ENCODE assay signal across 8 mouse cellular contexts in genomic region chr5:36835933-36836332, GRCm38 (mm10). TPM values are rescaled to one million over a fixed set of nuclear protein-coding genes. Genes with fewer than 3 reads are reported as not detected.
DNase-seq lines count a peak whose midpoint lies in the region; ATAC-seq and TF ChIP-seq lines count a peak whose summit lies in the region.
"Had no signal": no experiment of that assay in that cellular context is flagged by ENCODE, and none has a peak within 500 bp of the region (broad histone marks: within the 10 kb centered on the region; RNA-seq: fewer than 3 reads in every experiment).

No protein-coding gene starts in this region.

- TF ChIP-seq RAD21 in MEL (IDR thresholded peaks at IDR 0.05; ENCODE audit: low read depth, low read length), result peak; percentile 68

- peak; percentile 98 to 99 (median 99) for TF ChIP-seq CTCF in MEL (IDR thresholded peaks at IDR 0.05 in 2 of 3, conservative IDR thresholded peaks at IDR 0.05 in 1 of 3; ENCODE audit: control insufficient read depth in 1 of 3, insufficient read depth in 1 of 3, low read depth in 2 of 3, low read length in 3 of 3, poor library complexity in 1 of 3, severe bottlenecking in 1 of 3)
- TF ChIP-seq CTCF in cerebellum, adult 2 months (IDR thresholded peaks at IDR 0.05; ENCODE audit: borderline replicate concordance, insufficient read depth, low read depth, low read length), result peak; percentile 99

- no peak for TF ChIP-seq POLR2A in MEL (IDR thresholded peaks at IDR 0.05; ENCODE audit: control insufficient read depth in 1 of 2, insufficient read depth in 1 of 2, low read depth in 1 of 2, low read length in 2 of 2, poor library complexity in 1 of 2)
- no peak for TF ChIP-seq POLR2A in cerebellum, adult 2 months (IDR thresholded peaks at IDR 0.05; ENCODE audit: borderline replicate concordance, insufficient read depth, low read length)

- H3K36me3 ChIP-seq in MEL (ENCODE audit: control insufficient read depth in 1 of 2, insufficient read depth in 2 of 2, low read length in 2 of 2), result no peaks in the 10 kb centered on the region
- H3K36me3 ChIP-seq: limb, embryonic 15.5 days had no signal

- H3K27me3 ChIP-seq in MEL (ENCODE audit: control insufficient read depth in 1 of 2, insufficient read depth in 2 of 2, low read length in 2 of 2), result no peaks in the 10 kb centered on the region
- no peaks in the 10 kb centered on the region for H3K27me3 ChIP-seq in cerebellum, adult 2 months (ENCODE audit: control insufficient read depth, insufficient read depth, low read length)
- H3K27me3 ChIP-seq: limb, embryonic 15.5 days had no signal

- H3K27ac ChIP-seq in MEL (ENCODE audit: control insufficient read depth, low read depth, low read length), result no peak overlapping the region
- no peak overlapping the region for H3K27ac ChIP-seq in cerebellum, adult 2 months (ENCODE audit: insufficient read depth, low read length)
- H3K27ac ChIP-seq: limb, embryonic 15.5 days had no signal

- 1% methylated on average over 6 of the region's 6 CpGs for WGBS in cerebellum, adult 2 months

- no peaks in the 10 kb centered on the region for H3K9me3 ChIP-seq in MEL (replicated peaks; ENCODE audit: insufficient read depth, low read length)
- H3K9me3 ChIP-seq: limb, embryonic 15.5 days had no signal

- no peak overlapping the region for H3K4me3 ChIP-seq in MEL (ENCODE audit: control insufficient read depth in 1 of 2, insufficient read depth in 1 of 2, low read depth in 2 of 2, low read length in 2 of 2)
- H3K4me3 ChIP-seq in cerebellum, adult 2 months (replicated peaks; ENCODE audit: insufficient read depth, low read depth, low read length), result no peak overlapping the region
- H3K4me3 ChIP-seq: limb, embryonic 15.5 days had no signal

- no peaks in the 10 kb centered on the region for H3K79me2 ChIP-seq in MEL (ENCODE audit: control insufficient read depth, insufficient read depth, low read length, poor library complexity)

- ATAC-seq in frontal cortex, adult (ENCODE audit: low TSS enrichment), result peak; percentile 74
- peak; percentile 96 for ATAC-seq in megakaryocyte progenitor cell, adult 5-6 weeks (replicated peaks; ENCODE audit: poor library complexity)

- no peak for TF ChIP-seq EP300 in MEL (IDR thresholded peaks at IDR 0.05; ENCODE audit: low read depth in 1 of 2, low read length in 2 of 2)

- H3K9ac ChIP-seq in MEL (ENCODE audit: control insufficient read depth, low read depth, low read length, poor library complexity, severe bottlenecking), result no peak overlapping the region
- H3K9ac ChIP-seq: limb, embryonic 15.5 days had no signal

- H3K4me1 ChIP-seq in MEL (ENCODE audit: control insufficient read depth in 1 of 2, insufficient read depth in 2 of 2, low read length in 2 of 2), result peaks cover 0 to under 1% of the 10 kb centered on the region in 2 experiments; a peak in 1 of 4 replicates
- H3K4me1 ChIP-seq in cerebellum, adult 2 months (ENCODE audit: control insufficient read depth, insufficient read depth, low read length), result peaks cover 18% of the 10 kb centered on the region
- H3K4me1 ChIP-seq: limb, embryonic 15.5 days had no signal

- peak; percentile 83 for DNase-seq in CD4-positive, CD25-positive, alpha-beta regulatory T cell, adult 2 months (ENCODE audit: low read depth, low spot score)
- peak; percentile 85 for DNase-seq in MEL (ENCODE audit: low read depth, low spot score)
- peak; percentile 81 to 87 for DNase-seq in cerebellum, adult 2 months
- DNase-seq in layer of hippocampus, postnatal 10 days (ENCODE audit: low spot score in 2 of 2), result peak; percentile 84 to 85
- peak; percentile 88 to 90 for DNase-seq in right cerebral cortex, postnatal 10 days (ENCODE audit: low spot score in 2 of 2)

TF ChIP-seq in MEL, 35 proteins besides CTCF, POLR2A, EP300 and RAD21:
- TF ChIP-seq TBP (IDR thresholded peaks at IDR 0.05; ENCODE audit: low read depth, low read length) (0 out of 2 replicates have a peak, but pooled peaks have one; percentile 37), HCFC1 (IDR thresholded peaks at IDR 0.05; ENCODE audit: low read depth, low read length) (peak; percentile 61), MAX (IDR thresholded peaks at IDR 0.05; ENCODE audit: low read length) (peak; percentile 26), SIN3A (IDR thresholded peaks at IDR 0.05; ENCODE audit: low read length) (peak; percentile 98), CHD1 (IDR thresholded peaks at IDR 0.05; ENCODE audit: low read depth, low read length) (no peak), MYB (IDR thresholded peaks at IDR 0.05; ENCODE audit: low read depth, low read length) (no peak), MXI1 (IDR thresholded peaks at IDR 0.05; ENCODE audit: low read depth, low read length) (peak; percentile 83), SMC3 (IDR thresholded peaks at IDR 0.05; ENCODE audit: low read depth, low read length) (peak; percentile 90), ZC3H11A (IDR thresholded peaks at IDR 0.05; ENCODE audit: low read depth, low read length) (peak; percentile 42; the same call in 1 of the 2 replicates)

RNA-seq across cellular contexts. Expression of gene Man2b2, which starts 5.5 kb away (rescaled TPM):
- total RNA-seq in MEL (2012; rRNA removed), result 9.3 and 11.4 TPM in 2 replicates
- 10 to 100 TPM in 1 of 2 experiments, not detected in 1; 37.1 TPM for polyA plus RNA-seq in MEL (2012; ENCODE audit: insufficient read depth in 1 of 2, insufficient read length in 2 of 2, low read depth in 1 of 2, low replicate concordance in 2 of 2, missing spikeins in 1 of 2)
- polyA plus RNA-seq in cerebellum, adult 2 months (2012; rRNA removed), result 29.2 and 30.1 TPM in 2 replicates
- 10 to 100 TPM; 17.0 to 18.6 TPM for total RNA-seq in layer of hippocampus, postnatal 10 days (2021)
- 35.2 and 37.6 TPM in 2 replicates for total RNA-seq in megakaryocyte progenitor cell, adult 5-6 weeks (2015)
- total RNA-seq in megakaryocyte progenitor cell, adult 5-6 weeks (2017), result 17.9 and 19.4 TPM in 2 replicates

RNA-seq across cellular contexts. Expression of gene Ppp2r2c, which starts 32.4 kb away (rescaled TPM):
- not detected in 2 replicates for total RNA-seq in MEL (2012; rRNA removed)
- polyA plus RNA-seq in MEL (2012; ENCODE audit: insufficient read depth in 1 of 2, insufficient read length in 2 of 2, low read depth in 1 of 2, low replicate concordance in 2 of 2, missing spikeins in 1 of 2), result not detected
- polyA plus RNA-seq in cerebellum, adult 2 months (2012; rRNA removed), result 259 and 273 TPM in 2 replicates
- 100 to 1,000 TPM; 298 to 304 TPM for total RNA-seq in layer of hippocampus, postnatal 10 days (2021)
- not detected in 2 replicates for total RNA-seq in megakaryocyte progenitor cell, adult 5-6 weeks (2015)
- total RNA-seq in megakaryocyte progenitor cell, adult 5-6 weeks (2017), result not detected in 2 replicates

RNA-seq across cellular contexts. Expression of gene Mrfap1, which starts 39.4 kb away (rescaled TPM):
- total RNA-seq in MEL (2012; rRNA removed), result 206 and 211 TPM in 2 replicates
- polyA plus RNA-seq in MEL (2012; ENCODE audit: insufficient read depth in 1 of 2, insufficient read length in 2 of 2, low read depth in 1 of 2, low replicate concordance in 2 of 2, missing spikeins in 1 of 2), result 100 to 1,000 TPM in 1 of 2 experiments, not detected in 1; 267 TPM
- polyA plus RNA-seq in cerebellum, adult 2 months (2012; rRNA removed), result 323 and 355 TPM in 2 replicates
- total RNA-seq in layer of hippocampus, postnatal 10 days (2021), result 100 to 1,000 TPM; 520 to 537 TPM
- 230 and 234 TPM in 2 replicates for total RNA-seq in megakaryocyte progenitor cell, adult 5-6 weeks (2015)
- 325 and 344 TPM in 2 replicates for total RNA-seq in megakaryocyte progenitor cell, adult 5-6 weeks (2017)

Comparison
In these comparisons a context has a peak if more than half of its experiments do, and no peak if none do; other contexts are left out.
1. RNA of gene Ppp2r2c, which starts 32.4 kb away (total RNA-seq): 298 to 304 TPM in layer of hippocampus, postnatal 10 days; not detected in MEL and not detected in megakaryocyte progenitor cell, adult 5-6 weeks; every median in the first group is over 100 times any median in the second.
2. Peak in every context shown above with its lines, with median percentiles within 50 percentile points of each other: DNase-seq.